Mouse (Mus musculus) hindbrain, embryonic 11.5 days (tissue): Measurements from ENCODE around the gene Ceacam18. TPM values are rescaled to one million over a fixed set of nuclear protein-coding genes. Genes with fewer than 3 reads are reported as not detected.
A peak's percentile ranks its signal among the peaks of the same experiment; 100 is the strongest.

ENCODE experiments used
- ATAC-seq: fragments of 200-750 bp; cut with Nextera tagmentation; 2 replicates; pipeline ENCODE4 v1.8.0; 2017; ENCODE audit warnings: mild to moderate bottlenecking, moderate TSS enrichment, moderate library complexity; ENCODE audit not compliant: low FRiP score
- DNase-seq: peaks from one replicate; pipeline ENCODE4 v3.0.0-alpha.2; 2015; ENCODE audit warnings: low spot score
- H3K27ac ChIP-seq: fragments of 300-500 bp; sonication (generic); 2 replicates; pipeline ENCODE4 v1.5.1; 2014; ENCODE audit warnings: mild to moderate bottlenecking, low read depth, low read length
- H3K27me3 ChIP-seq: fragments of 300-500 bp; sonication (generic); 2 replicates; pipeline ENCODE4 v1.6.1; 2014; ENCODE audit warnings: mild to moderate bottlenecking, low read length, moderate library complexity, mixed read lengths; ENCODE audit not compliant: control insufficient read depth, insufficient read depth
- H3K36me3 ChIP-seq: fragments of 300-500 bp; sonication (generic); 2 replicates; pipeline ENCODE4 v1.6.1; 2014; ENCODE audit warnings: mild to moderate bottlenecking, low read length, moderate library complexity, mixed read lengths; ENCODE audit not compliant: control insufficient read depth, insufficient read depth
- H3K4me1 ChIP-seq: fragments of 300-500 bp; sonication (generic); replicated peaks from 2 replicates; pipeline ENCODE4 v1.6.1; 2014; ENCODE audit warnings: low read length, mixed read lengths; ENCODE audit not compliant: control insufficient read depth, insufficient read depth
- H3K4me2 ChIP-seq: fragments of 300-500 bp; sonication (generic); replicated peaks from 2 replicates; pipeline ENCODE4 v1.6.1; 2014; ENCODE audit warnings: mild to moderate bottlenecking, low read depth, low read length
- H3K4me3 ChIP-seq: fragments of 300-500 bp; sonication (generic); 2 replicates; pipeline ENCODE4 v1.5.1; 2014; ENCODE audit warnings: low read depth, low read length
- H3K9ac ChIP-seq: fragments of 300-500 bp; sonication (generic); 2 replicates; pipeline ENCODE4 v1.6.1; 2014; ENCODE audit warnings: low read depth, low read length
- H3K9me3 ChIP-seq: fragments of 300-500 bp; sonication (generic); 2 replicates; pipeline ENCODE4 v1.6.1; 2016; ENCODE audit warnings: low read length; ENCODE audit not compliant: control insufficient read depth
- WGBS: fragments of 180-500 bp; shearing (Covaris S2); extraction: QIAGEN DNeasy Blood & Tissue Kit; methylation state at CpG from one replicate; pipeline ENCODE4 v1.1.7; 2014; 5-methylcytosine and 5-hydroxymethylcytosine counted together
- polyA plus RNA-seq: library from polyadenylated mRNA; unstranded; fragments of >200 nt; fragmentation: Nextera tagmentation; extraction: Ambion mirVana; gene quantifications from 2 replicates; pipeline ENCODE4 v1.2.1, GENCODE M21; 2014

The Ceacam18 gene
- polyA plus RNA-seq, 1 experiment from 2014 or later: not detected

GRCm38 (mm10) chr7:43623819-43624218, 10.7 kb upstream of the Ceacam18 start:
- no peaks in the 10 kb centered on the region for H3K36me3 ChIP-seq
- no peaks in the 10 kb centered on the region for H3K27me3 ChIP-seq
- WGBS: 17% methylated on average over 10 of the region's 10 CpGs
- no peak overlapping the region for H3K4me3 ChIP-seq
- no peak overlapping the region for H3K27ac ChIP-seq
- no peak overlapping the region for H3K4me2 ChIP-seq
- H3K9ac ChIP-seq: no peak overlapping the region
- peak; percentile 63 for ATAC-seq
- peak; percentile 13 for DNase-seq
- H3K4me1 ChIP-seq: no peaks in the 10 kb centered on the region
- no peaks in the 10 kb centered on the region for H3K9me3 ChIP-seq

- ATAC-seq: 0 out of 2 replicates have a peak, but pooled peaks have one; percentile 43
- Histone ChIP-seq H3K27ac (no peak overlapping the region), H3K9ac (no peak overlapping the region), H3K4me2 (no peak overlapping the region), H3K36me3 (no peaks in the 10 kb centered on the region), H3K27me3 (no peaks in the 10 kb centered on the region), H3K9me3 (no peaks in the 10 kb centered on the region), H3K4me3 (no peak overlapping the region), H3K4me1 (no peaks in the 10 kb centered on the region)
- WGBS: 62% methylated on average over 3 of the region's 3 CpGs
- no peak for DNase-seq
Observed at GRCm38 (mm10) chr7:43625065-43625464, 9.4 kb upstream of the Ceacam18 start.

- Histone ChIP-seq H3K4me3 (no peak overlapping the region), H3K4me1 (no peaks in the 10 kb centered on the region), H3K27me3 (no peaks in the 10 kb centered on the region), H3K27ac (no peak overlapping the region), H3K9me3 (no peaks in the 10 kb centered on the region), H3K4me2 (no peak overlapping the region), H3K9ac (no peak overlapping the region), H3K36me3 (no peaks in the 10 kb centered on the region)
- WGBS: 85% methylated on average over 8 of the region's 8 CpGs
- ATAC-seq: no peak
- no peak for DNase-seq
Observed at GRCm38 (mm10) chr7:43625794-43626422, 8.6 kb upstream of the Ceacam18 start.

GRCm38 (mm10) chr7:43633940-43634339, 567 bp upstream of the Ceacam18 start:
- DNase-seq (no peak), ATAC-seq (no peak)
- H3K36me3 ChIP-seq: no peaks in the 10 kb centered on the region
- no peak overlapping the region for H3K27ac ChIP-seq
- H3K9me3 ChIP-seq: no peaks in the 10 kb centered on the region
- no peak overlapping the region for H3K4me2 ChIP-seq
- WGBS: 83% methylated on average over 4 of the region's 4 CpGs
- H3K27me3 ChIP-seq: no peaks in the 10 kb centered on the region
- no peak overlapping the region for H3K9ac ChIP-seq
- no peaks in the 10 kb centered on the region for H3K4me1 ChIP-seq
- no peak overlapping the region for H3K4me3 ChIP-seq

- Histone ChIP-seq H3K36me3 (no peaks in the 10 kb centered on the region), H3K9me3 (no peaks in the 10 kb centered on the region), H3K9ac (no peak overlapping the region), H3K27ac (no peak overlapping the region), H3K27me3 (no peaks in the 10 kb centered on the region), H3K4me2 (no peak overlapping the region), H3K4me1 (no peaks in the 10 kb centered on the region), H3K4me3 (no peak overlapping the region)
- no peak for DNase-seq
- WGBS: 66% methylated on average over 2 of the region's 2 CpGs
- no peak for ATAC-seq
Observed at GRCm38 (mm10) chr7:43636194-43636593, 1.7 kb downstream of the Ceacam18 start.

- Histone ChIP-seq H3K27me3 (no peaks in the 10 kb centered on the region), H3K9me3 (no peaks in the 10 kb centered on the region), H3K27ac (no peak overlapping the region), H3K4me2 (no peak overlapping the region), H3K36me3 (no peaks in the 10 kb centered on the region), H3K9ac (no peak overlapping the region), H3K4me1 (no peaks in the 10 kb centered on the region), H3K4me3 (no peak overlapping the region)
- 81% methylated on average over 1 of the region's 1 CpGs for WGBS
- DNase-seq (no peak), ATAC-seq (no peak)
Observed at GRCm38 (mm10) chr7:43637118-43637517, 2.6 kb downstream of the Ceacam18 start.

GRCm38 (mm10) chr7:43642587-43642986, 8.1 kb downstream of the Ceacam18 start:
- Histone ChIP-seq H3K4me3 (no peak overlapping the region), H3K4me1 (no peaks in the 10 kb centered on the region), H3K4me2 (no peak overlapping the region), H3K27me3 (no peaks in the 10 kb centered on the region), H3K27ac (no peak overlapping the region), H3K36me3 (no peaks in the 10 kb centered on the region), H3K9me3 (no peaks in the 10 kb centered on the region), H3K9ac (no peak overlapping the region)
- 87% methylated on average over 5 of the region's 5 CpGs for WGBS
- ATAC-seq (no peak), DNase-seq (no peak)

- 85% methylated on average over 17 of the region's 17 CpGs for WGBS
- H3K27me3 ChIP-seq: no peaks in the 10 kb centered on the region
- ATAC-seq: no peak
- no peaks in the 10 kb centered on the region for H3K36me3 ChIP-seq
- H3K4me2 ChIP-seq: no peak overlapping the region
- H3K4me3 ChIP-seq: no peak overlapping the region
- H3K27ac ChIP-seq: no peak overlapping the region
- no peak overlapping the region for H3K9ac ChIP-seq
- H3K4me1 ChIP-seq: no peaks in the 10 kb centered on the region
- DNase-seq: no peak
- no peaks in the 10 kb centered on the region for H3K9me3 ChIP-seq
Observed at GRCm38 (mm10) chr7:43643046-43643652, 8.6 kb downstream of the Ceacam18 start.

GRCm38 (mm10) chr7:43652683-43653082, 18.2 kb downstream of the Ceacam18 start:
- Histone ChIP-seq H3K4me2 (no peak overlapping the region), H3K36me3 (no peaks in the 10 kb centered on the region), H3K9ac (no peak overlapping the region), H3K27ac (no peak overlapping the region), H3K27me3 (no peaks in the 10 kb centered on the region), H3K4me3 (no peak overlapping the region), H3K4me1 (no peaks in the 10 kb centered on the region), H3K9me3 (no peaks in the 10 kb centered on the region)
- no peak for ATAC-seq
- no peak for DNase-seq
- 88% methylated on average over 6 of the region's 6 CpGs for WGBS
